Mouse (Mus musculus): ENCODE data around the gene Ptger1. TPM values are rescaled to one million over a fixed set of nuclear protein-coding genes. Genes with fewer than 3 reads are reported as not detected.

Gene Ptger1
- polyA plus RNA-seq, 1 experiment from 2014 or later, result 0.49 TPM

GRCm38 (mm10) chr8:83625676-83626299 is 40.7 kb upstream of the Ptger1 start:
- ATAC-seq (replicated peaks; ENCODE audit: low FRiP score), result peak; percentile 74
- Histone ChIP-seq H3K27ac (ENCODE audit: low read depth, low read length) (no peak overlapping the region), H3K4me2 (no peak overlapping the region), H3K4me1 (replicated peaks; ENCODE audit: control insufficient read depth, insufficient read depth, low read length) (peaks cover 23% of the 10 kb centered on the region), H3K27me3 (replicated peaks; ENCODE audit: control insufficient read depth, insufficient read depth, low read length) (no peaks in the 10 kb centered on the region), H3K36me3 (ENCODE audit: control insufficient read depth, insufficient read depth, low read length) (no peaks in the 10 kb centered on the region), H3K9ac (ENCODE audit: low read depth, low read length) (no peak overlapping the region), H3K4me3 (ENCODE audit: low read depth, low read length) (no peak overlapping the region), H3K9me3 (ENCODE audit: control insufficient read depth, low read length) (no peaks in the 10 kb centered on the region)
- 77% methylated on average over 6 of the region's 6 CpGs for WGBS
- no peak for DNase-seq (ENCODE audit: low spot score)

DNA sequence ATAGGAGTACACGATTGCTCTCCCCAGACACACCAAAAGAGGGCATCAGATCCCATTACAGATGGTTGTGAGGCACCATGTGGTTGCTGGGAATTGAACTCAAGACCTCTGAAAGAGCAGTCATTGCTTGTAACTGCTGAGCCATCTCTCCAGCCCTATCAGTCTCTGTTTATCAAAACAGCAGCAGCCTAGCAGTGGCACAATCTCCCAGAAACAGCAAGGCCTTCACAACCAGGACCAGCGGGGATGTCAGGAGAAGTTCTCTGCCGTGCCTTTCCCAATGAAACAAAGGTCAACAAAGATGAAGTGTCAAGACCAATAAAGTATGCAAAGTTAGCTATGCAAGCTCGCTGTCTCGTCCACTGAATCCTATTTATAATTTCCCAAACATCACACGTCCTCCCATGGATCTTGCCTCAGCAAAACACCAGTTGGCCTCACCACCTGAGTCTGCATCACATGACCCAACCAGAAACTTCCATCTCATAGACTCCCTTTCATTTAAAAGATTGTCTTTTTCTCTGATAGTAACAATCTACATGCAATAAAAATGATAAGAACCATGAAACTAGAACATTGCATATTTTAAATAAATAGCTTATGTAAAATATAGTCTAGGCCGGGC is 34.3 kb upstream of the Ptger1 start:
- Histone ChIP-seq H3K27ac (ENCODE audit: low read depth, low read length) (no peak overlapping the region), H3K9me3 (ENCODE audit: control insufficient read depth, low read length) (no peaks in the 10 kb centered on the region), H3K4me3 (ENCODE audit: low read depth, low read length) (no peak overlapping the region), H3K9ac (ENCODE audit: low read depth, low read length) (no peak overlapping the region), H3K4me1 (replicated peaks; ENCODE audit: control insufficient read depth, insufficient read depth, low read length) (no peaks in the 10 kb centered on the region; the same call in 1 of the 2 replicates), H3K36me3 (ENCODE audit: control insufficient read depth, insufficient read depth, low read length) (no peaks in the 10 kb centered on the region), H3K27me3 (replicated peaks; ENCODE audit: control insufficient read depth, insufficient read depth, low read length) (no peaks in the 10 kb centered on the region), H3K4me2 (no peak overlapping the region)
- DNase-seq (ENCODE audit: low spot score), result no peak
- WGBS, result 72% methylated on average over 7 of the region's 7 CpGs
- ATAC-seq (replicated peaks; ENCODE audit: low FRiP score), result peak; percentile 83

GRCm38 (mm10) chr8:83638856-83639255 is 27.6 kb upstream of the Ptger1 start:
- H3K9me3 ChIP-seq (ENCODE audit: control insufficient read depth, low read length), result no peaks in the 10 kb centered on the region
- no peak for ATAC-seq (replicated peaks; ENCODE audit: low FRiP score)
- DNase-seq (ENCODE audit: low spot score), result no peak
- no peak overlapping the region for H3K4me3 ChIP-seq (ENCODE audit: low read depth, low read length)
- no peak overlapping the region for H3K4me2 ChIP-seq
- no peak overlapping the region for H3K9ac ChIP-seq (ENCODE audit: low read depth, low read length)
- H3K27ac ChIP-seq (ENCODE audit: low read depth, low read length), result no peak overlapping the region
- H3K27me3 ChIP-seq (replicated peaks; ENCODE audit: control insufficient read depth, insufficient read depth, low read length), result no peaks in the 10 kb centered on the region; the same call in 1 of the 2 replicates
- no peaks in the 10 kb centered on the region for H3K36me3 ChIP-seq (ENCODE audit: control insufficient read depth, insufficient read depth, low read length)
- WGBS, result 68% methylated on average over 4 of the region's 4 CpGs
- no peaks in the 10 kb centered on the region for H3K4me1 ChIP-seq (replicated peaks; ENCODE audit: control insufficient read depth, insufficient read depth, low read length)

- 61% methylated on average over 5 of the region's 5 CpGs for WGBS
- Histone ChIP-seq H3K4me1 (replicated peaks; ENCODE audit: control insufficient read depth, insufficient read depth, low read length) (no peaks in the 10 kb centered on the region), H3K9ac (ENCODE audit: low read depth, low read length) (no peak overlapping the region), H3K27ac (ENCODE audit: low read depth, low read length) (no peak overlapping the region), H3K36me3 (ENCODE audit: control insufficient read depth, insufficient read depth, low read length) (no peaks in the 10 kb centered on the region), H3K9me3 (ENCODE audit: control insufficient read depth, low read length) (no peaks in the 10 kb centered on the region), H3K4me3 (ENCODE audit: low read depth, low read length) (no peak overlapping the region), H3K27me3 (replicated peaks; ENCODE audit: control insufficient read depth, insufficient read depth, low read length) (no peaks in the 10 kb centered on the region; the same call in 1 of the 2 replicates), H3K4me2 (no peak overlapping the region)
- no peak for ATAC-seq (replicated peaks; ENCODE audit: low FRiP score)
- no peak for DNase-seq (ENCODE audit: low spot score)
Measured at GRCm38 (mm10) chr8:83639649-83640048, 26.8 kb upstream of the Ptger1 start.

- Histone ChIP-seq H3K36me3 (ENCODE audit: control insufficient read depth, insufficient read depth, low read length) (no peaks in the 10 kb centered on the region), H3K4me2 (no peak overlapping the region), H3K27me3 (replicated peaks; ENCODE audit: control insufficient read depth, insufficient read depth, low read length) (no peaks in the 10 kb centered on the region; the same call in 1 of the 2 replicates), H3K9me3 (ENCODE audit: control insufficient read depth, low read length) (no peaks in the 10 kb centered on the region), H3K9ac (ENCODE audit: low read depth, low read length) (no peak overlapping the region), H3K4me1 (replicated peaks; ENCODE audit: control insufficient read depth, insufficient read depth, low read length) (no peaks in the 10 kb centered on the region), H3K4me3 (ENCODE audit: low read depth, low read length) (no peak overlapping the region), H3K27ac (ENCODE audit: low read depth, low read length) (no peak overlapping the region)
- ATAC-seq (replicated peaks; ENCODE audit: low FRiP score) (no peak), DNase-seq (ENCODE audit: low spot score) (no peak)
- WGBS, result 94% methylated on average over 11 of the region's 11 CpGs
Measured at GRCm38 (mm10) chr8:83647511-83647910, 19.0 kb upstream of the Ptger1 start.

DNA sequence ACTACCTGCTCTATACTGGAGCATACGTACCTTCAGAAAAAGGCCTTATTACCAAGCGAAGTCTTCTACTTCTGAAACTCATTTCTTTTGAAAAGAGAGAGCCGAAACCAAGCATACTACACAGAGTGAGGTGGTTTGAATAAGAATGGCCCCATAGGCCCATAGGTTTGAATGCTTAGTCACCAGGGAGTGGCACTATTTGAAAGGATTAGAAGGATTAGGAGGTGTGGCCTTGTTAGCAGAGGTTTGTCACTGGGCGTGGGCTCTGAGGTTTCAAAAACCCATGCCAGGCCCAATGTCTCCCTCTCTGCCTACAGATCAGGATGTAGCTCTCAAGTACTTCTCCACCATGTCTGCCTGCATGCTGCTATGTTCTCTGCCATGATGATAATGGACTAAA is 18.4 kb upstream of the Ptger1 start:
- Histone ChIP-seq H3K9me3 (ENCODE audit: control insufficient read depth, low read length) (no peaks in the 10 kb centered on the region), H3K27ac (ENCODE audit: low read depth, low read length) (no peak overlapping the region), H3K9ac (ENCODE audit: low read depth, low read length) (no peak overlapping the region), H3K4me3 (ENCODE audit: low read depth, low read length) (no peak overlapping the region), H3K36me3 (ENCODE audit: control insufficient read depth, insufficient read depth, low read length) (no peaks in the 10 kb centered on the region), H3K4me2 (no peak overlapping the region), H3K4me1 (replicated peaks; ENCODE audit: control insufficient read depth, insufficient read depth, low read length) (no peaks in the 10 kb centered on the region), H3K27me3 (replicated peaks; ENCODE audit: control insufficient read depth, insufficient read depth, low read length) (no peaks in the 10 kb centered on the region; the same call in 1 of the 2 replicates)
- DNase-seq (ENCODE audit: low spot score), result no peak
- ATAC-seq (replicated peaks; ENCODE audit: low FRiP score), result no peak
- WGBS, result 89% methylated on average over 4 of the region's 4 CpGs

- no peak for DNase-seq (ENCODE audit: low spot score)
- no peak overlapping the region for H3K27ac ChIP-seq (ENCODE audit: low read depth, low read length)
Measured at GRCm38 (mm10) chr8:83649699-83650098, 16.8 kb upstream of the Ptger1 start.

DNA sequence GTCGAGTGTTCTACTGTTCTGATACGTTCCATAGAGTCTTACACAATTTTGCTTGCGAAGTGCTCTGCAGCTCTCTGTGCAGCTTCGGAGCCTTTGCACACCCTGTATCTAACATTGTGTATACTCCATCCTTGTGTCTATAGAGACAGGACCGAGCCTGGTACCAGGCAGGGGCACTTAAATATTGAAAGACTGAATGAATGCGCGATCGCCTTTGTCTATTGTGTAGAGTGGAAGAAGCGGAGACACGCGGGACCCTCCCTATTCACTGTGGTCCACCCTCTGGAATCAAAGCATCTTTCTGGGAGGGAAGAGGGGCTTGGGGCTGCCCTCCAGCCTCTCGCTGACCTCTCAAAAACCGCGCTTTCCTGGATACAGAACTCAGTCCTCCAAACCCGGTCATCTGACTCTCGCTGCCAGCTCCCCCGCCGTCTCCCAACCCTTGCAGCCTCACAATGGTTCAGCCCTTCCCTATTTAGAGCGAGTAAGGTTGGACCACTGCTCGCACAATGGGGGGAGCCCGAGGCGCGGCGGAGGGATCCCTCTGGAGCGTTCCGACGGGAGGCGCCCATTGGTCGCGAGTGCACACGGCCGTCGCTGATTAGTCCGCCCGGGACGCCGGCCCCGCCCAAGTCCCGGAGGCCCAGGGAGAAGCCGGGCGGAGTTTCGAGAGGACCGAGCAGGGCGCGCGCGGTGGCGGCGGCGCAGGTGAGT is 14.3 kb upstream of the Ptger1 start, which contains the start of gene Gipc1:
TSS of gene Gipc1 (plus strand) at position 648 of the 714 bp plus-strand sequence.
- no peaks in the 10 kb centered on the region for H3K9me3 ChIP-seq (ENCODE audit: control insufficient read depth, low read length)
- WGBS, result 5% methylated on average over 50 of the region's 50 CpGs
- peak within 1 kb of the TSS; percentile 78 for H3K27ac ChIP-seq (ENCODE audit: low read depth, low read length)
- H3K4me3 ChIP-seq (ENCODE audit: low read depth, low read length), result peak within 1 kb of the TSS; percentile 92
- H3K4me1 ChIP-seq (replicated peaks; ENCODE audit: control insufficient read depth, insufficient read depth, low read length), result peaks cover 20% of the 10 kb centered on the region
- peaks cover 2% of the 10 kb centered on the region for H3K36me3 ChIP-seq (ENCODE audit: control insufficient read depth, insufficient read depth, low read length)
- peak within 1 kb of the TSS; percentile 99 for H3K4me2 ChIP-seq
- peak within 1 kb of the TSS; percentile 91 for H3K9ac ChIP-seq (ENCODE audit: low read depth, low read length)
- DNase-seq (ENCODE audit: low spot score), result peak; percentile 93
- no peaks in the 10 kb centered on the region for H3K27me3 ChIP-seq (replicated peaks; ENCODE audit: control insufficient read depth, insufficient read depth, low read length)
- ATAC-seq (replicated peaks; ENCODE audit: low FRiP score), result peak; percentile 93

More at GRCm38 (mm10) chr8:83649699-83650098, 16.8 kb upstream of the Ptger1 start:
- no peak overlapping the region for H3K4me2 ChIP-seq
- no peak overlapping the region for H3K9ac ChIP-seq (ENCODE audit: low read depth, low read length)
- WGBS, result 80% methylated on average over 6 of the region's 6 CpGs
- H3K4me3 ChIP-seq (ENCODE audit: low read depth, low read length), result no peak overlapping the region
- no peak for ATAC-seq (replicated peaks; ENCODE audit: low FRiP score)
- H3K27me3 ChIP-seq (replicated peaks; ENCODE audit: control insufficient read depth, insufficient read depth, low read length), result no peaks in the 10 kb centered on the region
- peaks cover 10% of the 10 kb centered on the region for H3K4me1 ChIP-seq (replicated peaks; ENCODE audit: control insufficient read depth, insufficient read depth, low read length)
- no peaks in the 10 kb centered on the region for H3K9me3 ChIP-seq (ENCODE audit: control insufficient read depth, low read length)
- H3K36me3 ChIP-seq (ENCODE audit: control insufficient read depth, insufficient read depth, low read length), result no peaks in the 10 kb centered on the region; the same call in 1 of the 2 replicates

Measured in liver, embryonic 11.5 days (tissue).